Mouse (Mus musculus) embryonic facial prominence, embryonic 12.5 days (tissue): Measurements from ENCODE around the gene Aqp1. TPM values are rescaled to one million over a fixed set of nuclear protein-coding genes. Genes with fewer than 3 reads are reported as not detected.

Source experiments
- ATAC-seq: fragments of 200-750 bp; cut with Nextera tagmentation; 2 replicates; pipeline ENCODE4 v1.8.0; 2017; ENCODE audit not compliant: insufficient number of reproducible peaks, insufficient read depth, low FRiP score, low TSS enrichment
- H3K27ac ChIP-seq: fragments of 300-500 bp; sonication (generic); 2 replicates; pipeline ENCODE4 v1.5.1; 2016; ENCODE audit warnings: mild to moderate bottlenecking
- H3K27me3 ChIP-seq: fragments of 300-500 bp; sonication (generic); 2 replicates; pipeline ENCODE4 v1.6.1; 2016; ENCODE audit warnings: mild to moderate bottlenecking, moderate library complexity
- H3K36me3 ChIP-seq: fragments of 300-500 bp; sonication (generic); 2 replicates; pipeline ENCODE4 v1.6.1; 2016; ENCODE audit warnings: mild to moderate bottlenecking
- H3K4me1 ChIP-seq: fragments of 300-500 bp; sonication (generic); 2 replicates; pipeline ENCODE4 v1.6.1; 2016
- H3K4me2 ChIP-seq: fragments of 300-500 bp; sonication (generic); replicated peaks from 2 replicates; pipeline ENCODE4 v1.6.1; 2016; ENCODE audit warnings: mild to moderate bottlenecking, moderate library complexity
- H3K4me3 ChIP-seq: fragments of 300-500 bp; sonication (generic); 2 replicates; pipeline ENCODE4 v1.5.1; 2016; ENCODE audit warnings: mild to moderate bottlenecking
- H3K9ac ChIP-seq: fragments of 300-500 bp; sonication (generic); 2 replicates; pipeline ENCODE4 v1.6.1; 2016; ENCODE audit warnings: mild to moderate bottlenecking, moderate library complexity
- H3K9me3 ChIP-seq: fragments of 300-500 bp; sonication (generic); 2 replicates; pipeline ENCODE4 v1.6.1; 2016; ENCODE audit warnings: mild to moderate bottlenecking, moderate library complexity
- WGBS: fragments of 180-500 bp; shearing (Covaris S2); methylation state at CpG from one replicate; pipeline ENCODE4 v1.1.7; 2016; 5-methylcytosine and 5-hydroxymethylcytosine counted together
- polyA plus RNA-seq: library from polyadenylated mRNA; unstranded; fragments of >200 nt; fragmentation: Nextera tagmentation; extraction: Ambion mirVana; gene quantifications from 2 replicates; pipeline ENCODE4 v1.2.1, GENCODE M21; 2016

Aqp1 gene
- polyA plus RNA-seq, 1 experiment from 2014 or later, result 11.1 TPM

DNA sequence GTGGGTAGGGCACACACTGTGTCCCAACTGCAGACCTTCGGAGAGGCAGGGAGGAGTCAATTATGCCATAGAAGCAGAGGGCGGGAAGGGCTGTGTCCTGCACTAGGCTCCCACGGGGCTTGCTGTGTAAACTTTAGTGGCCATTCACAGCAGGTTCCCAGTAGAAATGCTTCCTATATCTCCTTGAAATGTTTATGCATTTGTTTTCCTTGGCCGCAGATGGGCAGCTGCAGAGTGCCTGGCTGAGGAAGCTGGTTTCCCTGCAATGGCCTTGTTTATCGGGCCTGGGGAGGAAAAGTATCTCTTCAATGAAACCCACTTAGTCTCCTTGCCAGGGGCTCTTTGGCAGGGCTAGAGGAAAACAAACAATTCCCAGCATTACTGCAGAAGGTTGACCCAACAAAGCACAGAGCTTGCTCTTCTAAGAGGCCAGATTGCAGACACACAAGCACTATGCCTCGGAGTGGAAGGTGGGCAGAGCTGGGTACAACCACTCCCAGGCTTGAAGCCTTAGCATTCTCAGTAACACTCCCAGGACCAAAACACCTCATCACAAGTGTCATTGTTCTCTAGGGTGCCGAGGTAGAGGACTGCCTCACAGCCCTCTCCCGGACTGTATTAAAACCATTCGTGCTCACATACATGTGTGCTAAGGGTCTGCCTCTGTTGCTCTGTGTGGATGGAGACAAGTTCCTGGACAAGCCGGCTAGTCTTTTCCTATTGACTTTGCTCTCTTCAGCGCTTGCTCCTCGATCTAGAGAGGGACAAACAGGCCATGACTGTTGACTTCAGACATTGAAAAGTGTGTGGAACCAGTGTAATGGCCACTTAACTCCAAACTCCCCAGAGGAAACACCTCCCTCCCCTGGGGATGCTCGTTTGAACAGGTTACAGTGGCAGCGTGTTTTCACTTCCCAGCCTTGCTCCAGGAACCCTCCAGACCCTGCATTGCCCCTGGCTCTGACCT is 16.4 kb upstream of the Aqp1 start:
- H3K9me3 ChIP-seq, result no peaks in the 10 kb centered on the region
- H3K9ac ChIP-seq, result no peak overlapping the region
- no peak overlapping the region for H3K4me2 ChIP-seq
- 0 out of 2 replicates have a peak, but pooled peaks cover 7% of the 10 kb centered on the region for H3K36me3 ChIP-seq
- 0 out of 2 replicates have a peak, but pooled peaks cover 4% of the 10 kb centered on the region for H3K4me1 ChIP-seq
- no peak overlapping the region for H3K4me3 ChIP-seq
- no peak overlapping the region for H3K27ac ChIP-seq
- no peaks in the 10 kb centered on the region for H3K27me3 ChIP-seq
- ATAC-seq, result no peak
- 64% methylated on average over 14 of the region's 14 CpGs for WGBS

DNA sequence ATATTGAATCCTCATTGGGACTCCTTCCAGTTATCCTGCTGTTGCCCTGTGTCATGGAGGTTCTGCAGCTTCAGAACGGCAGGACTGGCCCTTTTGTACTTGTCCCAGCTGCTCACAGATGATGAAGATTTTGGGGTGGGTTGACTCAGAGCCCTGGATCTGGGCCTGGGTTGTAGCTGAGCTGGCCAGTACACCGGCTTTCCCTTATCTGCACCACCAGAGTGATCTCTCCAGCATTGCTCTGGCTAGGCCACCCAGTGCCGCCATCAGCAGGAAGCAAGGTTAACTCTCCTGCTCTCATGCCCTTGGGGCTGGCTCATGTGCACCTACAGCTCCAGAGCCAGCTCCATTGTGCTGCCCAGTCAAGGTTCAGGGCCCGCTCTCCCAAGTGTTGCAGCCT is 15.3 kb upstream of the Aqp1 start:
- 86% methylated on average over 4 of the region's 4 CpGs for WGBS
- ATAC-seq, result no peak

DNA sequence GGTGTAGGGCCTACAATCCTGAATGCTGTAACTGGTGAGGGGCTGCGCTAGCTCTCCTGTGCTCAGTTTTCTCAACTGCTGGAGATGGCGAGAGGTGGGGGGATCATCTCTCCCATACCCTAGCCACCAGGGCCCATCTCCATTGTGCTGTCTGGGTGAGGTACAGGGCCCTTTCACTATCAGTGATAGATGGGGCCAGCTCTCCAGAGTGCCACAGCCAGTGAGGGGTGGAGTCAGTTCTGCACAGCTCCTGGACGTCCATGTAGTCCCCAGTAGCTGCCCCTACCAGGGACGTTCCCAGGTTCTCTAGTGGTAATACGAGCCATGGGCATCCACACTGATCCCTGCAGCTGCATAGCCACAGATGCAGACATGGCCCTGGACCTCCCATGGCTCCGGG is 14.7 kb upstream of the Aqp1 start:
- Histone ChIP-seq H3K4me1 (0 out of 2 replicates have a peak, but pooled peaks cover 4% of the 10 kb centered on the region), H3K9me3 (no peaks in the 10 kb centered on the region), H3K27ac (no peak overlapping the region), H3K9ac (no peak overlapping the region), H3K4me2 (no peak overlapping the region), H3K4me3 (no peak overlapping the region), H3K27me3 (no peaks in the 10 kb centered on the region), H3K36me3 (0 out of 2 replicates have a peak, but pooled peaks cover 7% of the 10 kb centered on the region)
- ATAC-seq, result no peak
- WGBS, result 70% methylated on average over 6 of the region's 6 CpGs

More for the DNA sequence above, 15.3 kb upstream of the Aqp1 start:
- Histone ChIP-seq H3K4me2 (no peak overlapping the region), H3K36me3 (0 out of 2 replicates have a peak, but pooled peaks cover 7% of the 10 kb centered on the region), H3K9me3 (no peaks in the 10 kb centered on the region), H3K9ac (no peak overlapping the region), H3K4me3 (no peak overlapping the region), H3K27ac (no peak overlapping the region), H3K27me3 (no peaks in the 10 kb centered on the region), H3K4me1 (0 out of 2 replicates have a peak, but pooled peaks cover 4% of the 10 kb centered on the region)

DNA sequence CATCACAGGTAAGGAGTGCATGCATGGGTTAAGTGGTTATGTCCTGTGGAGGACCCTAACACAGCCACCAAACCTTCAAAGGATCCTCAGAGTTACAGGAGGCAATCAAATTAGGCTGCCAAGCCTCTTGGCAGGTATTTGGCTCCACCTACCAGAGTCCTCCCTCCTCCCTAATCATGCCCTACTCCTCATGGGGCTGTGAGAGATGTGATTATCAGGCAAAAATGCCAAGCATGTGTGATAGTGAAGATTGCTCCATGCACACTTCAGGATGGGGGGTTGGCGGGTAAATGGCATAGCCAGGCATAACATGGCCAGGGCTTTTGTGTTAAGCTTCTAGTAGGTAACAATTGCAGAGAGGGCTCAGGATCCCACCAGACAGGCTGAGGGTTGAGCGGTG is 13.3 kb upstream of the Aqp1 start:
- no peak overlapping the region for H3K9ac ChIP-seq
- H3K27ac ChIP-seq, result no peak overlapping the region
- H3K9me3 ChIP-seq, result no peaks in the 10 kb centered on the region
- 96% methylated on average over 2 of the region's 2 CpGs for WGBS
- no peak overlapping the region for H3K4me2 ChIP-seq
- ATAC-seq, result no peak
- no peaks in the 10 kb centered on the region for H3K27me3 ChIP-seq
- no peak overlapping the region for H3K4me3 ChIP-seq
- H3K4me1 ChIP-seq, result 0 out of 2 replicates have a peak, but pooled peaks cover 4% of the 10 kb centered on the region
- H3K36me3 ChIP-seq, result 0 out of 2 replicates have a peak, but pooled peaks cover 5% of the 10 kb centered on the region

DNA sequence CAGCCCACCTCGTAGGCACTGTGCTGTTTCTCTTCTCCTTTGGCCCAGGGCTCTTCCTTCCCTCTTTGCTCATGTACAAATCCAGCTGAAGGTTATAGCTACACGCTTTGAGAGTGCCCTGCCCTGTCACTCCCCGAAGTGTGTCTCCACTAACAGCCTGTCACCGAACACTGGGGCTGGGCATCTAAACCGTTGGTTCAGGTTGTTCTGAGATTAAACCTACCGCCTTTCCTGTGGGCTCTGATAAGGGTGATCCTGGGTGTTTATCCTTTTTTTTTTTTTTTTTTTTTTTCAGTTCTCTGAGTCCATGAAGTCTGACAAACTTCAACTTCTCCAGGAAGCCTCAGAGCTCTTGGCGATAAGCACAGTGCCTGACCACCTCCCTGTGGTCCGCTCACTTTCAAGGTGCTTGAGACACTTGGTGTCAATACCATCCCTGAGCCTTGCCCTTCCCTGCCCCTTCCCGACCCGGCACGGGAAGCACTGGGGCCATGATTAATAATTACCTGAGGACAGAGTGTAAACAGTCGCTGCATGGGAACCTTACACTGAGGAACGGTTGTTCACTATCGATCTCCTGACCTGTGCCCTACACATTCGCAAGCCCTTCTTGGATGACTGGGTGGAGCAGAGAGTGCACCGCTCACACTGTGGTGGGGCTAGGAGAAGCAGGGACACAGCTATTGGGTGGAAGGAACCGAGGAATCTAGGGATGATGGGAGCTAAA is 12.2 kb upstream of the Aqp1 start:
- Histone ChIP-seq H3K9me3 (no peaks in the 10 kb centered on the region), H3K9ac (no peak overlapping the region), H3K36me3 (no peaks in the 10 kb centered on the region), H3K4me2 (no peak overlapping the region), H3K4me3 (no peak overlapping the region), H3K27me3 (no peaks in the 10 kb centered on the region), H3K4me1 (0 out of 2 replicates have a peak, but pooled peaks cover 4% of the 10 kb centered on the region), H3K27ac (no peak overlapping the region)
- 81% methylated on average over 17 of the region's 17 CpGs for WGBS
- no peak for ATAC-seq

DNA sequence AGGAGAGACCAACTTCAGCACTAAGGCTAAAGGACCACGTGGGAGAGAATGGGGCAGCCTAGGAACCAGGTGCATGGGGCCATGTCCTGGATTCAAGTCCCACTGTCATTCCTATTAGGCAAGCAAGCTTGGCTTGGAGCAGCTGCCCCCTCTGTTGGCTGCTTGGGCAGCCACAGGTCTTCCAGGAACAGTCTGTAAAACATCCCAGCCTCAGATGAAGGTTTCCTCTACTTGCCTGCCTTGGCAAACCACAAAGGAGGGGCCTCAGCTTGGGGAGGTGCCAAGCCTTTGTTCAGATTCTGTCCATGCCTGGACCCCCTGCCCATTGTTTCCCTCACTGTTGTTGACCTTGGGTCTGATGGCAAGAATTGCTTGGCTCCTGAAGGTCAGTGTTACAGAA is 11.4 kb upstream of the Aqp1 start:
- no peak for ATAC-seq
- WGBS, result 44% methylated on average over 1 of the region's 1 CpGs

DNA sequence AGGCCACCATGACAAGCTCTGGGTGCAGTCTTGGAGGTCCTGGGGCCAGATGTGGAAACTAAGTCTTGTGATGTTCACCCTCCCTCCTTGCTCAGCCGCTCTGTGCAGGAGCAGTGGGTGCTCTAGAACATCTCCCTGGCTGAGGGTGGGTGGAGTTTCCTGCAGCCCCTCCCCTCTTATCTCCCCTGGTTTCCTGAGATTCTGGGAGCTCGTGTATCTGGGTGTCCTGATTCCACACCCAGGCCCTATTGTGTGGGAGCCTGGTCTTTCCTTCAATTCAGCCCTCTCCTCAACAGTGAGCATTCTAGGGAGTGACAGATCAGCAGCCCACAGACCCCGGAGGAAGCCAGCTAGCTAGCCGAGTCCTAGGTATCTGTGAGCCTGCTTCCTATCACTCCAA is 9.9 kb upstream of the Aqp1 start:
- no peak overlapping the region for H3K4me3 ChIP-seq
- no peak for ATAC-seq
- H3K4me2 ChIP-seq, result no peak overlapping the region
- H3K4me1 ChIP-seq, result peaks cover 15% of the 10 kb centered on the region
- H3K9ac ChIP-seq, result no peak overlapping the region
- no peak overlapping the region for H3K27ac ChIP-seq
- H3K27me3 ChIP-seq, result no peaks in the 10 kb centered on the region
- no peaks in the 10 kb centered on the region for H3K9me3 ChIP-seq
- H3K36me3 ChIP-seq, result no peaks in the 10 kb centered on the region
- 76% methylated on average over 4 of the region's 4 CpGs for WGBS

More for the DNA sequence above, 11.4 kb upstream of the Aqp1 start:
- H3K9ac ChIP-seq, result no peak overlapping the region
- H3K27me3 ChIP-seq, result no peaks in the 10 kb centered on the region
- no peaks in the 10 kb centered on the region for H3K9me3 ChIP-seq
- H3K4me2 ChIP-seq, result no peak overlapping the region
- no peak overlapping the region for H3K4me3 ChIP-seq
- no peak overlapping the region for H3K27ac ChIP-seq
- no peaks in the 10 kb centered on the region for H3K36me3 ChIP-seq
- H3K4me1 ChIP-seq, result 0 out of 2 replicates have a peak, but pooled peaks cover 4% of the 10 kb centered on the region

DNA sequence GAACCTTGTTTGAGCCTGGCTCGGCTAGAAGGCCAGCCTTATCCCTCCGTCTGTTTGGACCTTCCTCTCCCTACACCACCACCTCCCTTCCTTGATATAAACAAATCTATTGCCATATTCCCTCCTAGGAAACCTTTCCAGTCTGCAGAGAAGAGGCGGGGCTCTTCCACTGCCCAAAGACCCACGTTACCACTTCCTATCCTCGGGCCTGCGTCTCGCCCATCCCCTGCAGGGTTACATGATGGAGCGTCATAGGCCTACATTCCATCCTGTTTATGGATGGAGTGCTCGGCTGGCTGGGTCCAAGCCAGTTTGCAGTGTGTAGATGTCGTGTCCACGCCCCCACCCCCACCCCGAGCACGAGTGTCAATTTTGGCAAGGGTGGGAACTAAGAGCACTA is 8.9 kb upstream of the Aqp1 start:
- 80% methylated on average over 13 of the region's 13 CpGs for WGBS
- H3K27me3 ChIP-seq, result no peaks in the 10 kb centered on the region
- H3K9ac ChIP-seq, result no peak overlapping the region
- H3K4me1 ChIP-seq, result peaks cover 21% of the 10 kb centered on the region
- H3K9me3 ChIP-seq, result no peaks in the 10 kb centered on the region
- no peak for ATAC-seq
- H3K27ac ChIP-seq, result no peak overlapping the region
- no peak overlapping the region for H3K4me2 ChIP-seq
- no peaks in the 10 kb centered on the region for H3K36me3 ChIP-seq
- H3K4me3 ChIP-seq, result no peak overlapping the region

DNA sequence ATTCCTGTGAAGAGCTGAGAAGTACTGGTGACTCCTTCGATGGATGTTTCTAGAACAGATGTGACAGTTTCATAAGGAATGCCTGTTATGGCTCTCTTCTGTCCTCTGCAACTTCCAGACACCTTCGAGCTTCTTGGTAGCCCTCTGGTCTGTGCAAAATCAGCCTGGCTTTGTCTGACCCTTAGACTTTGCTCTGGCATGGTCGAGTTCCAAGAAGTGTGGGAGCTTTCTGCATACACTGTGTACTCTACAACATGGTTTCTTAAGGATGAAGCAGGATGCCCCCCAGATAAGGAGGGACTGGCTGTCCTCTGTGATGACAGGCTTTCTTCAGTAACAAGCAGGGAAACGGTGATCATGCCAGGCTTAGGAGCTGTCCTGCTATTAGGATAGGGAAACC is 8.1 kb upstream of the Aqp1 start:
- ATAC-seq, result no peak
- Histone ChIP-seq H3K9ac (no peak overlapping the region), H3K4me1 (peaks cover 30% of the 10 kb centered on the region), H3K27ac (no peak overlapping the region), H3K36me3 (no peaks in the 10 kb centered on the region), H3K4me2 (no peak overlapping the region), H3K4me3 (no peak overlapping the region), H3K27me3 (no peaks in the 10 kb centered on the region), H3K9me3 (no peaks in the 10 kb centered on the region)
- WGBS, result 71% methylated on average over 4 of the region's 4 CpGs

DNA sequence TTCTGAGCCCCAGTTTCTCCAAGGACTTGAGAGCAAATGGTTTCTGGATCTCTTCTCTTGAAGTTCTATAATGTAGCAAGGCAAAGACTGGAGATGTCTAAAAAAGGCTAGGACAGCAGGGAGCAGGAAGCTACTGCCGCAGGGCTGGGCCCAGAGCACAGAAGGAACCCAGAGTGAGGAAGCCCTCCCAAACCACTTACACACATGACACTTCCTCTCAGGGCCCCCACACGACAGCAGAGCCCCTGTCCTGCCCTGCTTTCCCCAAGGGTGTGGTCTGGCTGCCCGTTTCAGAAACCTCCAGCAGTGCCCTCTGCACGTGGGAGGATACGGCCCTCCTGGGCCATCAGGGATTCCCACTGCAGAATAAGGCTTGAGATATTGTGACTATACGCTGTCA is 4.9 kb upstream of the Aqp1 start:
- Histone ChIP-seq H3K27ac (no peak overlapping the region), H3K9ac (no peak overlapping the region), H3K4me3 (no peak overlapping the region), H3K9me3 (no peaks in the 10 kb centered on the region), H3K36me3 (no peaks in the 10 kb centered on the region), H3K4me2 (no peak overlapping the region), H3K27me3 (no peaks in the 10 kb centered on the region), H3K4me1 (peaks cover 42% of the 10 kb centered on the region)
- 52% methylated on average over 6 of the region's 6 CpGs for WGBS
- no peak for ATAC-seq

DNA sequence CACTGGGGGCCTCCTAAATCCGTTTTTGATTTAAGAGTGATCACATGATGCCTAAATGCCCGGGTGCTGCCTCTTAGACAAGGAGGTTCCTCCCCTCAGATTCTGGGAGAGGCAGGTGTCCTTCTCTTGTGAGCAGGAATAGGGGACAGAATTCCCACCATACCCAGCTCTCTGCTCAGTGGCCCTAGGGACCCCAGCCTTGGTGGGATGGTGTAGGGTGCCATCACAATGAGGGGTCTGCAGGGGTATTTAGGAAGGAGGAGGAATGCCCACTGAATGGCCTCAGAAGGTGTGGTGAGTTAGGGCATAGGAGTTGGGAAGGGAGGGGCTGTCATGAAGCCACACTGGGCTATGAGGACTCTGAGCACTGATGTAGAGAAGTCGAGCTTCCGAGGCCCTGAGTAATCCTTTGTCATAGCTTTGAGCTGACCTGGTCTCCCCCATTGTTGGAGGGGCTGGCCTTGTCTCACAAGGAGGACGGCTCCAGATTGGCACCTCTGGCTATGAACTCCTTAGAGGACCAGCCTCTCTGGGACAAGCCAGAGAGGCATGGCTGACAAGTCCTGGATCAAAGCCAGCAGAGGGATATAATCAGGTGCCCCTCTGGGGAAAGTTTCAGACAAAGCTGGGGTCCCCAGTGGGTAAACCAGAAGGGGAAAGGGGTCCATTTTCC is 4.0 kb upstream of the Aqp1 start:
- Histone ChIP-seq H3K4me2 (no peak overlapping the region), H3K9me3 (no peaks in the 10 kb centered on the region), H3K9ac (no peak overlapping the region), H3K4me1 (peaks cover 47% of the 10 kb centered on the region), H3K27me3 (no peaks in the 10 kb centered on the region), H3K36me3 (no peaks in the 10 kb centered on the region), H3K27ac (no peak overlapping the region), H3K4me3 (no peak overlapping the region)
- WGBS, result 45% methylated on average over 5 of the region's 5 CpGs
- ATAC-seq, result no peak
